Mouse (Mus musculus): Measurements from ENCODE around the gene Ankrd44.

GRCm38 (mm10) chr1:54788337-54788736 lies 137.8 kb downstream of the Ankrd44 start:
- TF ChIP-seq POLR2A (IDR thresholded peaks at IDR 0.05; ENCODE audit: insufficient read depth, low read length) (no peak), CTCF (IDR thresholded peaks at IDR 0.05; ENCODE audit: low read depth, low read length) (no peak)

Data from ES-Bruce4 (cell line).